In genomic region chr8:92063333-92063732, GRCm38 (mm10) we compare ENCODE assay signal across 14 mouse cellular contexts.
DNase-seq lines count a peak whose midpoint lies in the region; ATAC-seq and TF ChIP-seq lines count a peak whose summit lies in the region.
"Had no signal": no experiment of that assay in that cellular context is flagged by ENCODE, and none has a peak within 500 bp of the region (broad histone marks: within the 10 kb centered on the region; RNA-seq: fewer than 3 reads in every experiment).

No protein-coding gene starts in this region.

- intact Hi-C loops in gastrocnemius, adult 2 months (cut with DNase I): loop anchor here (5.0 kb wide), 1 partner anchor 531 kb away; no protein-coding TSS in a partner anchor

- peak; percentile 46 for TF ChIP-seq CTCF in gastrocnemius, adult 2 months (IDR thresholded peaks at IDR 0.05)
- TF ChIP-seq CTCF in liver, adult 2 months (IDR thresholded peaks at IDR 0.05; ENCODE audit: low read depth, low read length): peak; percentile 54
- TF ChIP-seq CTCF in E14TG2a.4 (conservative IDR thresholded peaks at IDR 0.05; ENCODE audit: low read length): peak; percentile 56
- peak; percentile 42; the same call in 1 of the 2 replicates for TF ChIP-seq CTCF in brain, embryonic 14.5 days (IDR thresholded peaks at IDR 0.05; ENCODE audit: borderline replicate concordance, extremely low read depth, insufficient read depth, insufficient read length)

- H3K4me1 ChIP-seq in liver, adult 2 months (ENCODE audit: control insufficient read depth, insufficient read depth, low read length): no peaks in the 10 kb centered on the region
- H3K4me1 ChIP-seq in liver, embryonic 12.5 days: no peaks in the 10 kb centered on the region
- peaks cover 43% of the 10 kb centered on the region for H3K4me1 ChIP-seq in E14TG2a.4 (replicated peaks; ENCODE audit: low read depth, low read length)

- 57% methylated on average over 4 of the region's 4 CpGs for WGBS in liver, adult 2 months
- 47% methylated on average over 4 of the region's 4 CpGs for WGBS in liver, embryonic 12.5 days (ENCODE audit: insufficient replicate concordance)

- H3K36me3 ChIP-seq in liver, adult 2 months (ENCODE audit: control insufficient read depth, insufficient read depth, low read length): no peaks in the 10 kb centered on the region
- no peaks in the 10 kb centered on the region for H3K36me3 ChIP-seq in liver, embryonic 12.5 days
- H3K36me3 ChIP-seq in E14TG2a.4 (ENCODE audit: insufficient read depth, low read length): no peaks in the 10 kb centered on the region

- H3K9ac ChIP-seq in liver, adult 2 months (ENCODE audit: low read depth, low read length): no peak overlapping the region
- no peak overlapping the region for H3K9ac ChIP-seq in liver, embryonic 12.5 days

- TF ChIP-seq POLR2A in liver, adult 2 months (IDR thresholded peaks at IDR 0.05; ENCODE audit: extremely low read depth, insufficient read depth, low read length): no peak
- TF ChIP-seq POLR2A in brain, embryonic 14.5 days (IDR thresholded peaks at IDR 0.05; ENCODE audit: borderline replicate concordance, extremely low read depth, insufficient read depth, insufficient read length, poor library complexity, severe bottlenecking): no peak

- DNase-seq in gastrocnemius, adult 2 months: no peak
- DNase-seq in gastrocnemius, adult 8-10 months (ENCODE audit: low spot score in 2 of 2): no peak
- DNase-seq in liver, adult 2 months (ENCODE audit: extremely low read depth, low read depth, low spot score): no peak
- DNase-seq in brain, embryonic 14.5 days (ENCODE audit: low read depth): no peak
- DNase-seq in ovary, adult 18-20 months (ENCODE audit: low spot score): no peak
- DNase-seq in spleen, postnatal 36 days (ENCODE audit: low spot score in 2 of 2): no peak
- DNase-seq: heart, postnatal 10 days; kidney, postnatal 10 days; lung, adult 18-20 months; right cerebral cortex, postnatal 25 days had no signal

- no peaks in the 10 kb centered on the region; the same call in 1 of the 2 replicates for H3K27me3 ChIP-seq in liver, adult 2 months (ENCODE audit: control insufficient read depth, insufficient read depth, low read length)
- H3K27me3 ChIP-seq in liver, embryonic 12.5 days (replicated peaks): peaks cover 68% of the 10 kb centered on the region
- peaks cover 11% of the 10 kb centered on the region; the same call in 1 of the 2 replicates for H3K27me3 ChIP-seq in E14TG2a.4 (ENCODE audit: insufficient read depth, low read length)

- H3K27ac ChIP-seq in gastrocnemius, adult 2 months: no peak overlapping the region
- no peak overlapping the region for H3K27ac ChIP-seq in liver, adult 2 months (replicated peaks; ENCODE audit: insufficient read depth, low read depth, low read length)
- H3K27ac ChIP-seq in liver, embryonic 12.5 days: no peak overlapping the region

- H3K4me3 ChIP-seq in gastrocnemius, adult 2 months: no peak overlapping the region
- H3K4me3 ChIP-seq in liver, adult 2 months (ENCODE audit: insufficient read depth, low read depth, low read length): no peak overlapping the region
- H3K4me3 ChIP-seq in liver, embryonic 12.5 days: no peak overlapping the region
- no peak overlapping the region for H3K4me3 ChIP-seq in E14TG2a.4 (replicated peaks; ENCODE audit: low read length)
- H3K4me3 ChIP-seq: erythroblast, embryonic 14.5 days had no signal

- H3K4me2 ChIP-seq in liver, embryonic 12.5 days: no peak overlapping the region

- H3K9me3 ChIP-seq in liver, embryonic 12.5 days (replicated peaks): no peaks in the 10 kb centered on the region
- no peaks in the 10 kb centered on the region for H3K9me3 ChIP-seq in E14TG2a.4 (ENCODE audit: low read length)

- no peak for ATAC-seq in liver, embryonic 12.5 days
- ATAC-seq: activated CD4-positive, CD25-positive, alpha-beta regulatory T cell, adult 4 months had no signal

- H3K79me2 ChIP-seq in liver, adult 2 months (ENCODE audit: control insufficient read depth, insufficient read depth, low read length): no peaks in the 10 kb centered on the region
